Comparison of ENCODE assay signal across 9 mouse cellular contexts in genomic region chr14:31464176-31464575, GRCm38 (mm10). TPM values are rescaled to one million over a fixed set of nuclear protein-coding genes. Genes with fewer than 3 reads are reported as not detected.
DNase-seq lines count a peak whose midpoint lies in the region; ATAC-seq and TF ChIP-seq lines count a peak whose summit lies in the region.
"Had no signal": no experiment of that assay in that cellular context is flagged by ENCODE, and none has a peak within 500 bp of the region (broad histone marks: within the 10 kb centered on the region; RNA-seq: fewer than 3 reads in every experiment).

No protein-coding gene starts in this region.

- no peak overlapping the region for H3K27ac ChIP-seq in hindbrain, postnatal 0 days
- H3K27ac ChIP-seq in hindbrain, embryonic 14.5 days: no peak overlapping the region
- H3K27ac ChIP-seq in stomach, postnatal 0 days (replicated peaks): no peak overlapping the region
- H3K27ac ChIP-seq: intestine, embryonic 15.5 days; neural tube, embryonic 12.5 days had no signal

- TF ChIP-seq CTCF in hindbrain, postnatal 0 days (IDR thresholded peaks at IDR 0.05; ENCODE audit: low read depth): peak; percentile 64
- peak; percentile 76 for TF ChIP-seq CTCF in stomach, postnatal 0 days (IDR thresholded peaks at IDR 0.05; ENCODE audit: low read depth)

- H3K4me2 ChIP-seq in hindbrain, postnatal 0 days (ENCODE audit: low read depth, low read length): no peak overlapping the region
- no peak overlapping the region for H3K4me2 ChIP-seq in hindbrain, embryonic 14.5 days (replicated peaks)
- no peak overlapping the region for H3K4me2 ChIP-seq in stomach, postnatal 0 days (replicated peaks; ENCODE audit: low read depth)
- H3K4me2 ChIP-seq: intestine, embryonic 15.5 days; neural tube, embryonic 12.5 days had no signal

- peak; percentile 26 for DNase-seq in hindbrain, postnatal 0 days (ENCODE audit: low spot score)
- DNase-seq in hindbrain, embryonic 14.5 days (ENCODE audit: low spot score): no peak
- DNase-seq in thymus, postnatal 0 days (ENCODE audit: low spot score): peak; percentile 24
- no peak for DNase-seq in thymus, postnatal 36 days
- DNase-seq in embryo, embryonic 10.5 days (ENCODE audit: low spot score): peak; percentile 48
- peak; percentile 38 for DNase-seq in stomach, postnatal 0 days (ENCODE audit: low spot score)
- DNase-seq in right cerebral cortex, adult 18-20 months: no peak

- H3K4me3 ChIP-seq in hindbrain, postnatal 0 days (ENCODE audit: low read length): no peak overlapping the region
- no peak overlapping the region for H3K4me3 ChIP-seq in hindbrain, embryonic 14.5 days (replicated peaks; ENCODE audit: low read length)
- no peak overlapping the region for H3K4me3 ChIP-seq in stomach, postnatal 0 days (ENCODE audit: low read depth, low read length)
- H3K4me3 ChIP-seq: intestine, embryonic 15.5 days; neural tube, embryonic 12.5 days had no signal

- H3K9me3 ChIP-seq in hindbrain, postnatal 0 days (ENCODE audit: low read length): no peaks in the 10 kb centered on the region
- H3K9me3 ChIP-seq in hindbrain, embryonic 14.5 days (ENCODE audit: control insufficient read depth, low read length): no peaks in the 10 kb centered on the region
- H3K9me3 ChIP-seq in stomach, postnatal 0 days (ENCODE audit: control insufficient read depth, low read length): no peaks in the 10 kb centered on the region
- H3K9me3 ChIP-seq: intestine, embryonic 15.5 days; neural tube, embryonic 12.5 days had no signal

- no peak overlapping the region for H3K9ac ChIP-seq in hindbrain, postnatal 0 days (replicated peaks; ENCODE audit: low read length)
- no peak overlapping the region for H3K9ac ChIP-seq in hindbrain, embryonic 14.5 days
- H3K9ac ChIP-seq in stomach, postnatal 0 days (ENCODE audit: low read length): no peak overlapping the region
- H3K9ac ChIP-seq: intestine, embryonic 15.5 days; neural tube, embryonic 12.5 days had no signal

- no peak for ATAC-seq in hindbrain, postnatal 0 days
- no peak for ATAC-seq in hindbrain, embryonic 14.5 days (ENCODE audit: low FRiP score)
- no peak for ATAC-seq in stomach, postnatal 0 days (ENCODE audit: low FRiP score, low TSS enrichment)
- ATAC-seq: intestine, embryonic 15.5 days had no signal

- no peaks in the 10 kb centered on the region for H3K36me3 ChIP-seq in hindbrain, postnatal 0 days (ENCODE audit: insufficient read depth, low read length)
- H3K36me3 ChIP-seq in hindbrain, embryonic 14.5 days (replicated peaks; ENCODE audit: control insufficient read depth, insufficient read depth): no peaks in the 10 kb centered on the region
- H3K36me3 ChIP-seq in stomach, postnatal 0 days (ENCODE audit: control insufficient read depth, insufficient read depth, low read length): no peaks in the 10 kb centered on the region
- H3K36me3 ChIP-seq: intestine, embryonic 15.5 days; neural tube, embryonic 12.5 days had no signal

- no peaks in the 10 kb centered on the region for H3K27me3 ChIP-seq in hindbrain, postnatal 0 days (ENCODE audit: insufficient read depth, low read length)
- H3K27me3 ChIP-seq in hindbrain, embryonic 14.5 days (ENCODE audit: control insufficient read depth, insufficient read depth, low read length): no peaks in the 10 kb centered on the region
- no peaks in the 10 kb centered on the region for H3K27me3 ChIP-seq in stomach, postnatal 0 days (ENCODE audit: control insufficient read depth, insufficient read depth, low read length)
- H3K27me3 ChIP-seq: intestine, embryonic 15.5 days; neural tube, embryonic 12.5 days had no signal

- 50% methylated on average over 8 of the region's 8 CpGs for WGBS in hindbrain, postnatal 0 days
- 59% methylated on average over 8 of the region's 8 CpGs for WGBS in hindbrain, embryonic 14.5 days
- WGBS in stomach, postnatal 0 days: 48% methylated on average over 8 of the region's 8 CpGs

- no peaks in the 10 kb centered on the region for H3K4me1 ChIP-seq in hindbrain, postnatal 0 days (ENCODE audit: insufficient read depth, low read length)
- H3K4me1 ChIP-seq in hindbrain, embryonic 14.5 days (replicated peaks; ENCODE audit: control insufficient read depth, insufficient read depth, low read length): no peaks in the 10 kb centered on the region
- H3K4me1 ChIP-seq in stomach, postnatal 0 days (replicated peaks; ENCODE audit: control insufficient read depth, insufficient read depth): no peaks in the 10 kb centered on the region
- H3K4me1 ChIP-seq: intestine, embryonic 15.5 days; neural tube, embryonic 12.5 days had no signal

- TF ChIP-seq EP300 in stomach, postnatal 0 days (optimal IDR thresholded peaks at IDR 0.05): no peak

RNA-seq across cellular contexts. Expression of gene Sh3bp5, which starts 28.3 kb away (rescaled TPM):
- 41.6 and 53.9 TPM in 2 replicates for total RNA-seq in hindbrain, postnatal 0 days (2014; rRNA removed)
- polyA plus RNA-seq in hindbrain, postnatal 0 days (2015; fragmentation: Nextera tagmentation; extraction: Ambion mirVana): 127 and 149 TPM in 2 replicates
- polyA plus RNA-seq in hindbrain, embryonic 14.5 days (2014; fragmentation: Nextera tagmentation; extraction: Ambion mirVana): 86.9 and 93.7 TPM in 2 replicates
- 20.3 and 20.7 TPM in 2 replicates for polyA plus RNA-seq in thymus, postnatal 0 days (2015; fragmentation: Nextera tagmentation; extraction: Ambion mirVana)
- 9.9 and 10.9 TPM in 2 replicates for polyA plus RNA-seq in stomach, postnatal 0 days (2015; fragmentation: Nextera tagmentation; extraction: Ambion mirVana)

RNA-seq across cellular contexts. Expression of gene Eaf1, which starts 30.0 kb away (rescaled TPM):
- 8.6 and 11.7 TPM in 2 replicates for total RNA-seq in hindbrain, postnatal 0 days (2014; rRNA removed)
- 6.3 and 6.4 TPM in 2 replicates for polyA plus RNA-seq in hindbrain, postnatal 0 days (2015; fragmentation: Nextera tagmentation; extraction: Ambion mirVana)
- polyA plus RNA-seq in hindbrain, embryonic 14.5 days (2014; fragmentation: Nextera tagmentation; extraction: Ambion mirVana): 9.3 and 10.0 TPM in 2 replicates
- 47.2 and 52.6 TPM in 2 replicates for polyA plus RNA-seq in thymus, postnatal 0 days (2015; fragmentation: Nextera tagmentation; extraction: Ambion mirVana)
- 10.5 and 11.9 TPM in 2 replicates for polyA plus RNA-seq in stomach, postnatal 0 days (2015; fragmentation: Nextera tagmentation; extraction: Ambion mirVana)

RNA-seq across cellular contexts. Expression of gene Mettl6, which starts 30.7 kb away (rescaled TPM):
- total RNA-seq in hindbrain, postnatal 0 days (2014; rRNA removed): 14.8 and 14.9 TPM in 2 replicates
- 32.7 and 36.8 TPM in 2 replicates for polyA plus RNA-seq in hindbrain, postnatal 0 days (2015; fragmentation: Nextera tagmentation; extraction: Ambion mirVana)
- 41.7 and 45.0 TPM in 2 replicates for polyA plus RNA-seq in hindbrain, embryonic 14.5 days (2014; fragmentation: Nextera tagmentation; extraction: Ambion mirVana)
- 149 and 164 TPM in 2 replicates for polyA plus RNA-seq in thymus, postnatal 0 days (2015; fragmentation: Nextera tagmentation; extraction: Ambion mirVana)
- polyA plus RNA-seq in stomach, postnatal 0 days (2015; fragmentation: Nextera tagmentation; extraction: Ambion mirVana): 29.4 and 31.9 TPM in 2 replicates

Comparison
In these comparisons a context has a peak if more than half of its experiments do, and no peak if none do; other contexts are left out.
1. DNase-seq: peak in hindbrain, postnatal 0 days (single experiment), thymus, postnatal 0 days (single experiment), embryo, embryonic 10.5 days (single experiment) and stomach, postnatal 0 days (single experiment); none in hindbrain, embryonic 14.5 days (single experiment), thymus, postnatal 36 days (0 of 2) and right cerebral cortex, adult 18-20 months (single experiment).